Mouse (Mus musculus) G1E-ER4 (cell line): ENCODE measurements around the gene Urgcp. TPM values are rescaled to one million over a fixed set of nuclear protein-coding genes. Genes with fewer than 3 reads are reported as not detected.

ENCODE experiments used
- GATA1 ChIP-seq: IDR thresholded peaks from one replicate; pipeline ENCODE4 v1.8.0; 2012; ENCODE audit warnings: low read length, inconsistent platforms
- polyA plus RNA-seq: library from polyadenylated mRNA; stranded (reverse); fragments of >175 nt; gene quantifications from 2 replicates; pipeline ENCODE4 v1.2.3, GENCODE M21; 2012

Urgcp gene
- polyA plus RNA-seq, 1 experiment = 11.7 TPM

- no peak for TF ChIP-seq GATA1
Measured at GRCm38 (mm10) chr11:5702957-5703332, 59.2 kb downstream of the Urgcp start.

- no peak for TF ChIP-seq GATA1
Measured at GRCm38 (mm10) chr11:5702271-5702956, 59.8 kb downstream of the Urgcp start.

- TF ChIP-seq GATA1 = no peak
Measured at GRCm38 (mm10) chr11:5701821-5702220, 60.4 kb downstream of the Urgcp start.

- no peak for TF ChIP-seq GATA1
Measured at GRCm38 (mm10) chr11:5701300-5701699, 60.9 kb downstream of the Urgcp start.

GRCm38 (mm10) chr11:5700808-5701207 is 61.4 kb downstream of the Urgcp start:
- TF ChIP-seq GATA1 = no peak

GRCm38 (mm10) chr11:5691775-5692174 is 70.4 kb downstream of the Urgcp start:
- TF ChIP-seq GATA1 = no peak

- TF ChIP-seq GATA1 = no peak
Measured at GRCm38 (mm10) chr11:5684283-5684682, 77.9 kb downstream of the Urgcp start.

- TF ChIP-seq GATA1 = no peak
Measured at GRCm38 (mm10) chr11:5682541-5682940, 79.6 kb downstream of the Urgcp start.

Other genes starting within 250 kb of the Urgcp start
- 26.3 and 35.3 TPM in 2 replicates for gene Xbp1, start 241.7 kb downstream of the Urgcp start, polyA plus RNA-seq
- gene Ccdc117, start 220.2 kb downstream of the Urgcp start, polyA plus RNA-seq = 8.7 and 8.9 TPM in 2 replicates
- 0.10 TPM in 1 of 2 replicates, not detected in the other for gene Ankrd36, start 192.7 kb downstream of the Urgcp start, polyA plus RNA-seq
- gene Mrps24, start 46.7 kb downstream of the Urgcp start, polyA plus RNA-seq = 108 and 154 TPM in 2 replicates
- 207 and 227 TPM in 2 replicates for gene Dbnl, start 26.1 kb upstream of the Urgcp start, polyA plus RNA-seq
- gene Pgam2, start 41.4 kb upstream of the Urgcp start, polyA plus RNA-seq = 0.24 and 0.98 TPM in 2 replicates
- 43.6 and 67.8 TPM in 2 replicates for gene Polm, start 75.6 kb upstream of the Urgcp start, polyA plus RNA-seq
- not detected in 2 replicates for gene Aebp1, start 99.6 kb upstream of the Urgcp start, polyA plus RNA-seq
- 514 and 606 TPM in 2 replicates for gene Pold2, start 115.9 kb upstream of the Urgcp start, polyA plus RNA-seq
- not detected in 2 replicates for gene Myl7, start 136.4 kb upstream of the Urgcp start, polyA plus RNA-seq
- gene Gck, start 187.7 kb upstream of the Urgcp start, polyA plus RNA-seq = not detected in 2 replicates
- gene Ykt6, start 193.3 kb upstream of the Urgcp start, polyA plus RNA-seq = 10.0 and 11.9 TPM in 2 replicates